Mouse (Mus musculus) ES-Bruce4 (cell line): ENCODE measurements around the gene Sox9. TPM values are rescaled to one million over a fixed set of nuclear protein-coding genes. Genes with fewer than 3 reads are reported as not detected.

ENCODE experiments used
- H3K27ac ChIP-seq: 2 replicates; pipeline ENCODE4 v1.5.1; 2012; ENCODE audit warnings: low read length, inconsistent platforms; ENCODE audit not compliant: insufficient read depth
- H3K27me3 ChIP-seq: 2 replicates; pipeline ENCODE4 v1.6.1; 2012; ENCODE audit warnings: mild to moderate bottlenecking, low read length, inconsistent platforms; ENCODE audit not compliant: control insufficient read depth, poor library complexity, insufficient read depth, severe bottlenecking
- H3K36me3 ChIP-seq: 2 replicates; pipeline ENCODE4 v1.6.1; 2012; ENCODE audit warnings: inconsistent platforms, mild to moderate bottlenecking, low read length, moderate library complexity; ENCODE audit not compliant: control insufficient read depth, poor library complexity, insufficient read depth, severe bottlenecking
- H3K4me1 ChIP-seq: one replicate; pipeline ENCODE4 v1.8.1; 2011; ENCODE audit warnings: low read length; ENCODE audit not compliant: control insufficient read depth, insufficient read depth
- H3K4me3 ChIP-seq: 2 replicates; pipeline ENCODE4 v1.5.1; 2011; ENCODE audit warnings: low read depth, mild to moderate bottlenecking, low read length
- H3K9ac ChIP-seq: 2 replicates; pipeline ENCODE4 v1.6.1; 2012; ENCODE audit warnings: low read depth, mild to moderate bottlenecking, inconsistent platforms; ENCODE audit not compliant: poor library complexity, severe bottlenecking
- H3K9me3 ChIP-seq: replicated peaks from 2 replicates; pipeline ENCODE4 v1.6.1; 2012; ENCODE audit warnings: mild to moderate bottlenecking, low read length, inconsistent platforms; ENCODE audit not compliant: control insufficient read depth, poor library complexity, insufficient read depth, severe bottlenecking
- CTCF ChIP-seq: IDR thresholded peaks from one replicate; pipeline ENCODE4 v1.8.1; 2011; ENCODE audit warnings: low read depth, low read length
- EP300 ChIP-seq: IDR thresholded peaks from 2 replicates; pipeline ENCODE4 v1.6.1; 2011; ENCODE audit warnings: low read depth, low read length; ENCODE audit not compliant: insufficient read depth
- POLR2A ChIP-seq: IDR thresholded peaks from one replicate; pipeline ENCODE4 v1.8.1; 2011; ENCODE audit warnings: low read length; ENCODE audit not compliant: insufficient read depth
- polyA plus RNA-seq: library from polyadenylated mRNA; stranded (reverse); fragments of >200 nt; gene quantifications from 2 replicates; pipeline ENCODE4 v1.2.4, GENCODE M21; 2011; ENCODE audit warnings: low read depth; ENCODE audit not compliant: missing spikeins, insufficient read depth, insufficient read length

The Sox9 gene
- polyA plus RNA-seq, 1 experiment: 0.33 TPM

- H3K9ac ChIP-seq: no peak overlapping the region
- H3K4me3 ChIP-seq: no peak overlapping the region
- no peaks in the 10 kb centered on the region for H3K36me3 ChIP-seq
- H3K27ac ChIP-seq: no peak overlapping the region
- no peaks in the 10 kb centered on the region for H3K4me1 ChIP-seq
- TF ChIP-seq POLR2A: no peak
- no peak for TF ChIP-seq CTCF
- no peak for TF ChIP-seq EP300
- no peaks in the 10 kb centered on the region for H3K9me3 ChIP-seq
- H3K27me3 ChIP-seq: no peaks in the 10 kb centered on the region
Observed at GRCm38 (mm10) chr11:112821536-112821935, 39.5 kb downstream of the Sox9 start.

GRCm38 (mm10) chr11:112824146-112824545, 42.1 kb downstream of the Sox9 start:
- Histone ChIP-seq H3K27ac (no peak overlapping the region), H3K9ac (no peak overlapping the region)
- no peak for TF ChIP-seq CTCF

GRCm38 (mm10) chr11:112826193-112827043, 44.4 kb downstream of the Sox9 start:
- H3K9ac ChIP-seq: no peak overlapping the region
- no peak overlapping the region for H3K4me3 ChIP-seq
- H3K36me3 ChIP-seq: no peaks in the 10 kb centered on the region
- H3K4me1 ChIP-seq: no peaks in the 10 kb centered on the region
- TF ChIP-seq EP300: no peak
- TF ChIP-seq CTCF: no peak
- TF ChIP-seq POLR2A: no peak
- H3K27me3 ChIP-seq: no peaks in the 10 kb centered on the region; the same call in 1 of the 2 replicates
- no peak overlapping the region for H3K27ac ChIP-seq
- no peaks in the 10 kb centered on the region for H3K9me3 ChIP-seq

More at GRCm38 (mm10) chr11:112824146-112824545, 42.1 kb downstream of the Sox9 start:
- Histone ChIP-seq H3K36me3 (no peaks in the 10 kb centered on the region), H3K4me3 (no peak overlapping the region), H3K4me1 (no peaks in the 10 kb centered on the region), H3K27me3 (no peaks in the 10 kb centered on the region), H3K9me3 (no peaks in the 10 kb centered on the region)

- TF ChIP-seq EP300: no peak
- no peak for TF ChIP-seq CTCF
- no peak for TF ChIP-seq POLR2A
- H3K36me3 ChIP-seq: no peaks in the 10 kb centered on the region
- H3K9me3 ChIP-seq: no peaks in the 10 kb centered on the region
- H3K9ac ChIP-seq: no peak overlapping the region
- H3K4me1 ChIP-seq: no peaks in the 10 kb centered on the region
- H3K27ac ChIP-seq: no peak overlapping the region
- H3K27me3 ChIP-seq: no peaks in the 10 kb centered on the region; the same call in 1 of the 2 replicates
- H3K4me3 ChIP-seq: no peak overlapping the region
Observed at GRCm38 (mm10) chr11:112827044-112827347, 45.0 kb downstream of the Sox9 start.

GRCm38 (mm10) chr11:112828553-112829287, 46.7 kb downstream of the Sox9 start:
- Histone ChIP-seq H3K9me3 (no peaks in the 10 kb centered on the region), H3K4me3 (no peak overlapping the region), H3K27ac (no peak overlapping the region), H3K27me3 (no peaks in the 10 kb centered on the region; the same call in 1 of the 2 replicates), H3K4me1 (no peaks in the 10 kb centered on the region), H3K9ac (no peak overlapping the region), H3K36me3 (no peaks in the 10 kb centered on the region)
- no peak for TF ChIP-seq EP300
- no peak for TF ChIP-seq POLR2A
- no peak for TF ChIP-seq CTCF
